ENCODE assay signal across 7 mouse cellular contexts in genomic region chr2:38286433-38286732, GRCm38 (mm10). TPM values are rescaled to one million over a fixed set of nuclear protein-coding genes. Genes with fewer than 3 reads are reported as not detected.
DNase-seq lines count a peak whose midpoint lies in the region; ATAC-seq and TF ChIP-seq lines count a peak whose summit lies in the region.

No protein-coding gene starts in this region.

- peaks cover 4% of the 10 kb centered on the region for H3K79me2 ChIP-seq in myocyte (ENCODE audit: control insufficient read depth, insufficient read depth)

- 6% methylated on average over 4 of the region's 4 CpGs for WGBS in embryonic facial prominence, embryonic 14.5 days
- 6% methylated on average over 4 of the region's 4 CpGs for WGBS in intestine, postnatal 0 days

- H3K27ac ChIP-seq in embryonic facial prominence, embryonic 14.5 days (replicated peaks; ENCODE audit: low read depth, low read length), result peak overlapping the region; percentile 80
- peak overlapping the region; percentile 94 for H3K27ac ChIP-seq in intestine, postnatal 0 days (ENCODE audit: low read depth, low read length)

- peak overlapping the region; percentile 91 for H3K9ac ChIP-seq in embryonic facial prominence, embryonic 14.5 days (ENCODE audit: low read depth, low read length)
- peak overlapping the region; percentile 83 for H3K9ac ChIP-seq in intestine, postnatal 0 days (ENCODE audit: low read depth, low read length)

- H3K4me2 ChIP-seq in embryonic facial prominence, embryonic 14.5 days (ENCODE audit: low read depth, low read length), result peak overlapping the region; percentile 84
- peak overlapping the region; percentile 77 for H3K4me2 ChIP-seq in intestine, postnatal 0 days (replicated peaks; ENCODE audit: low read depth)
- peak overlapping the region; percentile 76 for H3K4me2 ChIP-seq in myocyte (ENCODE audit: low read depth)

- H3K27me3 ChIP-seq in embryonic facial prominence, embryonic 14.5 days (replicated peaks; ENCODE audit: control insufficient read depth, insufficient read depth, low read length), result no peaks in the 10 kb centered on the region
- no peaks in the 10 kb centered on the region for H3K27me3 ChIP-seq in intestine, postnatal 0 days (replicated peaks; ENCODE audit: control insufficient read depth, insufficient read depth, low read length)
- no peaks in the 10 kb centered on the region for H3K27me3 ChIP-seq in myocyte (ENCODE audit: control insufficient read depth, insufficient read depth, insufficient read length)

- no peak for TF ChIP-seq POLR2A in myocyte (IDR thresholded peaks at IDR 0.05; ENCODE audit: insufficient read length, low read depth)

- no peak for TF ChIP-seq CTCF in intestine, postnatal 0 days (IDR thresholded peaks at IDR 0.05; ENCODE audit: low read depth)

- H3K4me1 ChIP-seq in embryonic facial prominence, embryonic 14.5 days (ENCODE audit: control insufficient read depth, insufficient read depth, low read length), result peaks cover 8% of the 10 kb centered on the region
- peaks cover 4% of the 10 kb centered on the region; the same call in 1 of the 2 replicates for H3K4me1 ChIP-seq in intestine, postnatal 0 days (replicated peaks; ENCODE audit: control insufficient read depth, insufficient read depth, low read length)

- peak; percentile 7 to 38 for DNase-seq in right cerebral cortex, adult 2 months (ENCODE audit: low spot score in 2 of 2)
- no peak for DNase-seq in right cerebral cortex, postnatal 25 days
- no peak for DNase-seq in embryonic facial prominence, embryonic 14.5 days (ENCODE audit: low spot score)
- DNase-seq in left cerebral cortex, adult 18-20 months (ENCODE audit: low spot score in 2 of 2), result no peak
- no peak for DNase-seq in adrenal gland, adult (ENCODE audit: inconsistent age in 2 of 2, low spot score in 1 of 2)

- peak overlapping the region; percentile 36 for H3ac ChIP-seq in myocyte (ENCODE audit: control insufficient read depth, insufficient read length)

- H3K9me3 ChIP-seq in embryonic facial prominence, embryonic 14.5 days (ENCODE audit: control insufficient read depth, low read length), result no peaks in the 10 kb centered on the region
- H3K9me3 ChIP-seq in intestine, postnatal 0 days (ENCODE audit: control insufficient read depth), result no peaks in the 10 kb centered on the region

- no peak for ATAC-seq in embryonic facial prominence, embryonic 14.5 days (ENCODE audit: low read depth)
- ATAC-seq in intestine, postnatal 0 days, result peak; percentile 32

- peak overlapping the region; percentile 73 for H3K4me3 ChIP-seq in embryonic facial prominence, embryonic 14.5 days (ENCODE audit: low read depth, low read length)
- H3K4me3 ChIP-seq in intestine, postnatal 0 days (ENCODE audit: low read depth, low read length), result peak overlapping the region; percentile 74
- peak overlapping the region; percentile 42 for H3K4me3 ChIP-seq in myocyte

- H3K36me3 ChIP-seq in embryonic facial prominence, embryonic 14.5 days (ENCODE audit: control insufficient read depth, insufficient read depth, low read length), result no peaks in the 10 kb centered on the region
- no peaks in the 10 kb centered on the region for H3K36me3 ChIP-seq in intestine, postnatal 0 days (ENCODE audit: control insufficient read depth, insufficient read depth)
- no peaks in the 10 kb centered on the region for H3K36me3 ChIP-seq in myocyte (ENCODE audit: control insufficient read depth, insufficient read depth)

TF ChIP-seq in myocyte, 11 proteins besides CTCF, POLR2A, EP300 and RAD21:
- TF ChIP-seq E2F4 (IDR thresholded peaks at IDR 0.05; ENCODE audit: insufficient read depth) (no peak), CEBPB (IDR thresholded peaks at IDR 0.05; ENCODE audit: insufficient read depth, poor library complexity, severe bottlenecking) (no peak), TCF3 (IDR thresholded peaks at IDR 0.05; ENCODE audit: insufficient read length, low read depth) (no peak), TCF12 (IDR thresholded peaks at IDR 0.05; ENCODE audit: insufficient read depth, poor library complexity, severe bottlenecking) (no peak), SRF (IDR thresholded peaks at IDR 0.05; ENCODE audit: control insufficient read depth, insufficient read length, low read depth) (no peak), POLR2AphosphoS2 (IDR thresholded peaks at IDR 0.05; ENCODE audit: insufficient read length, low read depth) (no peak), MYOG (IDR thresholded peaks at IDR 0.05; ENCODE audit: control insufficient read depth in 1 of 3, insufficient read depth in 1 of 3, insufficient read length in 2 of 3, low read depth in 2 of 3) (no peak), REST (IDR thresholded peaks at IDR 0.05; ENCODE audit: insufficient read depth, insufficient read length) (no peak), MYOD1 (IDR thresholded peaks at IDR 0.05; ENCODE audit: control insufficient read depth in 1 of 3, insufficient read length in 2 of 3, low read depth in 2 of 3) (no peak), USF1 (IDR thresholded peaks at IDR 0.05; ENCODE audit: low read depth) (no peak), MAX (IDR thresholded peaks at IDR 0.05; ENCODE audit: low read depth) (no peak)

RNA-seq across cellular contexts. Expression of gene Dennd1a, which starts 0.8 kb away (rescaled TPM):
- 10.9 and 12.4 TPM in 2 replicates for polyA plus RNA-seq in embryonic facial prominence, embryonic 14.5 days (2014; fragmentation: Nextera tagmentation; extraction: Ambion mirVana)
- polyA plus RNA-seq in intestine, postnatal 0 days (2015; fragmentation: Nextera tagmentation; extraction: Ambion mirVana), result 9.6 and 10.3 TPM in 2 replicates
- 11.3 TPM for polyA plus RNA-seq in myocyte (2012; fragmentation: generic; extraction: Trizol)
- total RNA-seq in left cerebral cortex, adult 18-20 months (2021), result 10 to 100 TPM; 75.0 to 78.2 TPM

RNA-seq across cellular contexts. Expression of gene Lhx2, which starts 52.7 kb away (rescaled TPM):
- 10.4 and 11.2 TPM in 2 replicates for polyA plus RNA-seq in embryonic facial prominence, embryonic 14.5 days (2014; fragmentation: Nextera tagmentation; extraction: Ambion mirVana)
- not detected in 2 replicates for polyA plus RNA-seq in intestine, postnatal 0 days (2015; fragmentation: Nextera tagmentation; extraction: Ambion mirVana)
- polyA plus RNA-seq in myocyte (2012; fragmentation: generic; extraction: Trizol), result 0.89 TPM
- total RNA-seq in left cerebral cortex, adult 18-20 months (2021), result 10 to 100 TPM; 82.2 to 89.2 TPM

Comparison
In these comparisons a context has a peak if more than half of its experiments do, and no peak if none do; other contexts are left out.
1. DNase-seq: peak in right cerebral cortex, adult 2 months (2 of 2); none in right cerebral cortex, postnatal 25 days (single experiment), embryonic facial prominence, embryonic 14.5 days (single experiment), left cerebral cortex, adult 18-20 months (0 of 2) and adrenal gland, adult (0 of 2).
2. Peak in every context shown above with its lines, with median percentiles within 50 percentile points of each other: H3K4me2 ChIP-seq and H3K4me3 ChIP-seq.